7 mouse cellular contexts compared by ENCODE assay signal in the genomic region with DNA sequence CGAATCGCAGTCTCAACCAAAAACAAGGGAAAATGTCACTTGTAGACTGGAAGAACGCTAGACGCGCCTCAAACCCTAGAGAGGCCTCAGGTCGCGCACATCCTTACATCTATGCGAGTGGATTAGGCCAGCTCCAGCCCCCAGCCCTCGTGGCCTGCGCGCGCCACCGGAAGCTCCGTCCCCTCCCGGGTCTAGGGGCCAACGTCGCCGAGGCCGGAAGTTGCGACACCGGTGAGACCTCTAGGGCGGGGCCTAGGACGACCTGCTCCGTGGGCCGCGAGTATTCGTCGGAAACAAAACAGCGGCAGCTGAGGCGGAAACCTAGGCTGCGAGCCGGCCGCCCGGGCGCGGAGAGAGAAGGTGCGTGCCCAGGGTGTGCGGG. TPM values are rescaled to one million over a fixed set of nuclear protein-coding genes. Genes with fewer than 3 reads are reported as not detected.
DNase-seq lines count a peak whose midpoint lies in the region; ATAC-seq and TF ChIP-seq lines count a peak whose summit lies in the region.

Gene Psen1, plus strand, starts transcription at position 219 of the 382 bp plus-strand sequence.

- peak; percentile 86 for TF ChIP-seq POLR2A in small intestine, adult 2 months (IDR thresholded peaks at IDR 0.05; ENCODE audit: low read depth, low read length)

- intact Hi-C loops in left cerebral cortex, postnatal 4 days (cut with DNase I) = no loop called here

- peak; percentile 0; the same call in 1 of the 2 replicates for TF ChIP-seq CTCF in intestine, postnatal 0 days (IDR thresholded peaks at IDR 0.05; ENCODE audit: low read depth)
- TF ChIP-seq CTCF in small intestine, adult 2 months (IDR thresholded peaks at IDR 0.05; ENCODE audit: extremely low read depth, insufficient read length, insufficient replicate concordance, low read depth, low read length) = no peak

- DNase-seq in adrenal gland, adult 8-10 months = peak; percentile 91
- peak; percentile 94 for DNase-seq in embryo, embryonic 9.5 days (ENCODE audit: extremely low spot score)
- peak; percentile 28 for DNase-seq in gonadal fat pad, adult 2 months (ENCODE audit: low read depth)
- DNase-seq in left cerebral cortex, postnatal 4 days = peak; percentile 97

- ATAC-seq in intestine, postnatal 0 days = peak; percentile 93
- peak; percentile 99 for ATAC-seq in midbrain, embryonic 12.5 days (ENCODE audit: low FRiP score, low read depth)

- H3K36me3 ChIP-seq in intestine, postnatal 0 days (ENCODE audit: control insufficient read depth, insufficient read depth) = 0 out of 2 replicates have a peak, but pooled peaks cover 6% of the 10 kb centered on the region
- H3K36me3 ChIP-seq in midbrain, embryonic 12.5 days = peaks cover 10% of the 10 kb centered on the region; the same call in 1 of the 2 replicates
- peaks cover 5% of the 10 kb centered on the region; the same call in 1 of the 2 replicates for H3K36me3 ChIP-seq in small intestine, adult 2 months (ENCODE audit: control insufficient read depth, insufficient read depth, low read length)

- under 1% methylated on average over 38 of the region's 38 CpGs for WGBS in intestine, postnatal 0 days
- under 1% methylated on average over 38 of the region's 38 CpGs for WGBS in midbrain, embryonic 12.5 days
- WGBS in small intestine, adult 2 months = under 1% methylated on average over 38 of the region's 38 CpGs

- H3K27me3 ChIP-seq in intestine, postnatal 0 days (replicated peaks; ENCODE audit: control insufficient read depth, insufficient read depth, low read length) = no peaks in the 10 kb centered on the region
- H3K27me3 ChIP-seq in midbrain, embryonic 12.5 days = no peaks in the 10 kb centered on the region
- H3K27me3 ChIP-seq in small intestine, adult 2 months (ENCODE audit: control insufficient read depth, insufficient read depth, low read length) = no peaks in the 10 kb centered on the region

- peak within 1 kb of the TSS; percentile 71 for H3K4me2 ChIP-seq in intestine, postnatal 0 days (replicated peaks; ENCODE audit: low read depth)
- H3K4me2 ChIP-seq in midbrain, embryonic 12.5 days (replicated peaks) = peak within 1 kb of the TSS; percentile 83

- peak within 1 kb of the TSS; percentile 80 for H3K9ac ChIP-seq in intestine, postnatal 0 days (ENCODE audit: low read depth, low read length)
- peak within 1 kb of the TSS; percentile 90 for H3K9ac ChIP-seq in midbrain, embryonic 12.5 days (replicated peaks)

- peak within 1 kb of the TSS; percentile 82 for H3K4me3 ChIP-seq in intestine, postnatal 0 days (ENCODE audit: low read depth, low read length)
- H3K4me3 ChIP-seq in midbrain, embryonic 12.5 days = peak within 1 kb of the TSS; percentile 86
- H3K4me3 ChIP-seq in small intestine, adult 2 months (ENCODE audit: low read depth, low read length) = peak within 1 kb of the TSS; percentile 85

- peak within 1 kb of the TSS; percentile 98 for H3K27ac ChIP-seq in intestine, postnatal 0 days (ENCODE audit: low read depth, low read length)
- H3K27ac ChIP-seq in midbrain, embryonic 12.5 days (replicated peaks) = peak within 1 kb of the TSS; percentile 93
- H3K27ac ChIP-seq in small intestine, adult 2 months (ENCODE audit: insufficient read depth, low read depth, low read length) = peak within 1 kb of the TSS; percentile 92

- H3K9me3 ChIP-seq in intestine, postnatal 0 days (ENCODE audit: control insufficient read depth) = no peaks in the 10 kb centered on the region
- H3K9me3 ChIP-seq in midbrain, embryonic 12.5 days = no peaks in the 10 kb centered on the region

- peaks cover 5% of the 10 kb centered on the region; the same call in 1 of the 2 replicates for H3K4me1 ChIP-seq in intestine, postnatal 0 days (replicated peaks; ENCODE audit: control insufficient read depth, insufficient read depth, low read length)
- H3K4me1 ChIP-seq in midbrain, embryonic 12.5 days = peaks cover 19% of the 10 kb centered on the region
- H3K4me1 ChIP-seq in small intestine, adult 2 months (ENCODE audit: control insufficient read depth, insufficient read depth, insufficient read length, low read length) = peaks cover 2% of the 10 kb centered on the region; the same call in 1 of the 2 replicates

RNA-seq across cellular contexts. Expression of gene Psen1, which starts in this region (rescaled TPM):
- 10 to 100 TPM; 71.4 to 81.3 (median 73.0) TPM for total RNA-seq in adrenal gland, adult 8-10 months (2022)
- polyA plus RNA-seq in gonadal fat pad, adult 2 months (2012; rRNA removed) = 21.9 and 35.0 TPM in 2 replicates
- polyA plus RNA-seq in intestine, postnatal 0 days (2015; fragmentation: Nextera tagmentation; extraction: Ambion mirVana) = 89.5 and 92.4 TPM in 2 replicates
- 10 to 100 TPM; 70.8 to 78.0 TPM for total RNA-seq in left cerebral cortex, postnatal 4 days (2021)
- polyA plus RNA-seq in midbrain, embryonic 12.5 days (2016; fragmentation: Nextera tagmentation; extraction: Ambion mirVana) = 73.1 and 73.6 TPM in 2 replicates
- polyA plus RNA-seq in small intestine, adult 2 months (2012; rRNA removed) = 16.6 and 35.2 TPM in 2 replicates

Comparison
In these comparisons a context has a peak if more than half of its experiments do, and no peak if none do; other contexts are left out.
1. Peak in every context shown above with its lines: DNase-seq, ATAC-seq, H3K4me3 ChIP-seq and H3K27ac ChIP-seq.
2. DNase-seq: peak in every context shown above with its lines; median percentile 97 in left cerebral cortex, postnatal 4 days; 94 in embryo, embryonic 9.5 days; 91 in adrenal gland, adult 8-10 months; 28 in gonadal fat pad, adult 2 months.